Mouse (Mus musculus): Measurements from ENCODE around the gene Eloa. TPM values are rescaled to one million over a fixed set of nuclear protein-coding genes. Genes with fewer than 3 reads are reported as not detected.
"Not testable (repeated sequence)": the region's sequence is repeated elsewhere in the genome, so short reads cannot be mapped to it uniquely, and the experiment has no call there.

The Eloa gene
- polyA plus RNA-seq (2015; fragmentation: Nextera tagmentation; extraction: Ambion mirVana): 32.5 and 36.2 TPM in 2 replicates

GRCm38 (mm10) chr4:136021549-136022047 is at the start of gene Eloa:
TSS of gene Eloa (minus strand) at chr4:136021763.
- peak within 1 kb of the TSS; percentile 100 for H3K4me2 ChIP-seq (ENCODE audit: low read length)
- H3K9ac ChIP-seq (replicated peaks; ENCODE audit: low read depth, low read length): peak within 1 kb of the TSS; percentile 98
- H3K4me1 ChIP-seq (replicated peaks; ENCODE audit: control insufficient read depth, insufficient read depth, low read length): peaks cover 14% of the 10 kb centered on the region
- peak within 1 kb of the TSS; percentile 83 for H3K27ac ChIP-seq (ENCODE audit: low read length)
- H3K9me3 ChIP-seq (ENCODE audit: control insufficient read depth, low read length): no peaks in the 10 kb centered on the region
- ATAC-seq: peak; percentile 99
- peak within 1 kb of the TSS; percentile 97 for H3K4me3 ChIP-seq (replicated peaks; ENCODE audit: low read length)
- WGBS: 0% methylated on average over 48 of the region's 48 CpGs
- no peaks in the 10 kb centered on the region for H3K36me3 ChIP-seq (ENCODE audit: control insufficient read depth, insufficient read depth)
- no peaks in the 10 kb centered on the region for H3K27me3 ChIP-seq (replicated peaks; ENCODE audit: control insufficient read depth, insufficient read depth, low read length)

GRCm38 (mm10) chr4:136071178-136071714 is 49.7 kb upstream of the Eloa start:
- Histone ChIP-seq H3K4me3 (replicated peaks; ENCODE audit: low read length) (no peak overlapping the region), H3K4me1 (replicated peaks; ENCODE audit: control insufficient read depth, insufficient read depth, low read length) (peaks cover 3% of the 10 kb centered on the region; the same call in 1 of the 2 replicates), H3K27me3 (replicated peaks; ENCODE audit: control insufficient read depth, insufficient read depth, low read length) (no peaks in the 10 kb centered on the region), H3K27ac (ENCODE audit: low read length) (no peak overlapping the region), H3K9me3 (ENCODE audit: control insufficient read depth, low read length) (no peaks in the 10 kb centered on the region), H3K36me3 (ENCODE audit: control insufficient read depth, insufficient read depth) (no peaks in the 10 kb centered on the region), H3K9ac (replicated peaks; ENCODE audit: low read depth, low read length) (no peak overlapping the region), H3K4me2 (ENCODE audit: low read length) (0 out of 2 replicates have a peak overlapping the region, but pooled peaks have one; percentile 2)
- ATAC-seq: no peak
- WGBS: 3% methylated on average over 15 of the region's 15 CpGs

GRCm38 (mm10) chr4:136070592-136070991 is 49.0 kb upstream of the Eloa start:
- H3K4me3 ChIP-seq (replicated peaks; ENCODE audit: low read length): no peak overlapping the region
- no peak overlapping the region for H3K9ac ChIP-seq (replicated peaks; ENCODE audit: low read depth, low read length)
- no peaks in the 10 kb centered on the region for H3K9me3 ChIP-seq (ENCODE audit: control insufficient read depth, low read length)
- WGBS: 60% methylated on average over 6 of the region's 6 CpGs
- H3K27me3 ChIP-seq (replicated peaks; ENCODE audit: control insufficient read depth, insufficient read depth, low read length): no peaks in the 10 kb centered on the region
- no peaks in the 10 kb centered on the region for H3K36me3 ChIP-seq (ENCODE audit: control insufficient read depth, insufficient read depth)
- H3K27ac ChIP-seq (ENCODE audit: low read length): no peak overlapping the region
- peaks cover 3% of the 10 kb centered on the region; the same call in 1 of the 2 replicates for H3K4me1 ChIP-seq (replicated peaks; ENCODE audit: control insufficient read depth, insufficient read depth, low read length)
- no peak overlapping the region for H3K4me2 ChIP-seq (ENCODE audit: low read length)
- no peak for ATAC-seq

GRCm38 (mm10) chr4:136069954-136070353 is 48.4 kb upstream of the Eloa start:
- Histone ChIP-seq H3K4me1 (replicated peaks; ENCODE audit: control insufficient read depth, insufficient read depth, low read length) (peaks cover 3% of the 10 kb centered on the region; the same call in 1 of the 2 replicates), H3K9ac (replicated peaks; ENCODE audit: low read depth, low read length) (no peak overlapping the region), H3K9me3 (ENCODE audit: control insufficient read depth, low read length) (no peaks in the 10 kb centered on the region), H3K27ac (ENCODE audit: low read length) (no peak overlapping the region), H3K36me3 (ENCODE audit: control insufficient read depth, insufficient read depth) (no peaks in the 10 kb centered on the region), H3K4me2 (ENCODE audit: low read length) (no peak overlapping the region), H3K27me3 (replicated peaks; ENCODE audit: control insufficient read depth, insufficient read depth, low read length) (no peaks in the 10 kb centered on the region), H3K4me3 (replicated peaks; ENCODE audit: low read length) (no peak overlapping the region)
- under 1% methylated on average over 18 of the region's 18 CpGs for WGBS
- ATAC-seq: peak; percentile 65; the same call in 1 of the 2 replicates

GRCm38 (mm10) chr4:136069313-136069712 is 47.8 kb upstream of the Eloa start:
- H3K4me1 ChIP-seq (replicated peaks; ENCODE audit: control insufficient read depth, insufficient read depth, low read length): peaks cover 3% of the 10 kb centered on the region; the same call in 1 of the 2 replicates
- H3K4me3 ChIP-seq (replicated peaks; ENCODE audit: low read length): no peak overlapping the region
- H3K9ac ChIP-seq (replicated peaks; ENCODE audit: low read depth, low read length): no peak overlapping the region
- no peaks in the 10 kb centered on the region for H3K27me3 ChIP-seq (replicated peaks; ENCODE audit: control insufficient read depth, insufficient read depth, low read length)
- no peak overlapping the region for H3K27ac ChIP-seq (ENCODE audit: low read length)
- H3K4me2 ChIP-seq (ENCODE audit: low read length): no peak overlapping the region
- WGBS: 71% methylated on average over 4 of the region's 4 CpGs
- no peaks in the 10 kb centered on the region for H3K36me3 ChIP-seq (ENCODE audit: control insufficient read depth, insufficient read depth)
- ATAC-seq: no peak
- no peaks in the 10 kb centered on the region for H3K9me3 ChIP-seq (ENCODE audit: control insufficient read depth, low read length)

- Histone ChIP-seq H3K4me1 (replicated peaks; ENCODE audit: control insufficient read depth, insufficient read depth, low read length) (no peaks in the 10 kb centered on the region), H3K9me3 (ENCODE audit: control insufficient read depth, low read length) (no peaks in the 10 kb centered on the region), H3K9ac (replicated peaks; ENCODE audit: low read depth, low read length) (no peak overlapping the region), H3K27me3 (replicated peaks; ENCODE audit: control insufficient read depth, insufficient read depth, low read length) (no peaks in the 10 kb centered on the region), H3K36me3 (ENCODE audit: control insufficient read depth, insufficient read depth) (no peaks in the 10 kb centered on the region), H3K4me2 (ENCODE audit: low read length) (no peak overlapping the region), H3K27ac (ENCODE audit: low read length) (no peak overlapping the region), H3K4me3 (replicated peaks; ENCODE audit: low read length) (no peak overlapping the region)
- ATAC-seq: no peak
- WGBS: 89% methylated on average over 4 of the region's 4 CpGs
Measured at GRCm38 (mm10) chr4:136063143-136063542, 41.6 kb upstream of the Eloa start.

- not testable (repeated sequence) for H3K9me3 ChIP-seq (ENCODE audit: control insufficient read depth, low read length); H3K27ac ChIP-seq (ENCODE audit: low read length); H3K4me1 ChIP-seq (replicated peaks; ENCODE audit: control insufficient read depth, insufficient read depth, low read length); H3K27me3 ChIP-seq (replicated peaks; ENCODE audit: control insufficient read depth, insufficient read depth, low read length); H3K9ac ChIP-seq (replicated peaks; ENCODE audit: low read depth, low read length); H3K36me3 ChIP-seq (ENCODE audit: control insufficient read depth, insufficient read depth); H3K4me2 ChIP-seq (ENCODE audit: low read length); H3K4me3 ChIP-seq (replicated peaks; ENCODE audit: low read length); ATAC-seq
- WGBS: 64% methylated on average over 9 of the region's 9 CpGs
Measured at GRCm38 (mm10) chr4:136059800-136060488, 38.4 kb upstream of the Eloa start.

GRCm38 (mm10) chr4:136057916-136058315 is 36.4 kb upstream of the Eloa start:
- WGBS: 94% methylated on average over 5 of the region's 5 CpGs
- H3K27me3 ChIP-seq (replicated peaks; ENCODE audit: control insufficient read depth, insufficient read depth, low read length): no peaks in the 10 kb centered on the region
- no peaks in the 10 kb centered on the region; the same call in 1 of the 2 replicates for H3K4me1 ChIP-seq (replicated peaks; ENCODE audit: control insufficient read depth, insufficient read depth, low read length)
- no peak overlapping the region for H3K9ac ChIP-seq (replicated peaks; ENCODE audit: low read depth, low read length)
- H3K4me2 ChIP-seq (ENCODE audit: low read length): no peak overlapping the region
- H3K9me3 ChIP-seq (ENCODE audit: control insufficient read depth, low read length): no peaks in the 10 kb centered on the region
- no peak overlapping the region for H3K27ac ChIP-seq (ENCODE audit: low read length)
- H3K4me3 ChIP-seq (replicated peaks; ENCODE audit: low read length): no peak overlapping the region
- no peaks in the 10 kb centered on the region for H3K36me3 ChIP-seq (ENCODE audit: control insufficient read depth, insufficient read depth)
- ATAC-seq: no peak

GRCm38 (mm10) chr4:136056030-136056429 is 34.5 kb upstream of the Eloa start:
- ATAC-seq: no peak
- WGBS: 28% methylated on average over 1 of the region's 1 CpGs

More at GRCm38 (mm10) chr4:136056030-136056429, 34.5 kb upstream of the Eloa start:
- no peaks in the 10 kb centered on the region for H3K9me3 ChIP-seq (ENCODE audit: control insufficient read depth, low read length)
- H3K4me1 ChIP-seq (replicated peaks; ENCODE audit: control insufficient read depth, insufficient read depth, low read length): peaks cover 12% of the 10 kb centered on the region
- no peak overlapping the region for H3K9ac ChIP-seq (replicated peaks; ENCODE audit: low read depth, low read length)
- H3K27ac ChIP-seq (ENCODE audit: low read length): no peak overlapping the region
- peaks cover 3% of the 10 kb centered on the region; the same call in 1 of the 2 replicates for H3K36me3 ChIP-seq (ENCODE audit: control insufficient read depth, insufficient read depth)
- H3K4me3 ChIP-seq (replicated peaks; ENCODE audit: low read length): no peak overlapping the region
- H3K4me2 ChIP-seq (ENCODE audit: low read length): no peak overlapping the region
- H3K27me3 ChIP-seq (replicated peaks; ENCODE audit: control insufficient read depth, insufficient read depth, low read length): no peaks in the 10 kb centered on the region
